Mouse (Mus musculus): ENCODE results near the gene Mycbp2.

- TF ChIP-seq GATA1 (IDR thresholded peaks at IDR 0.05; ENCODE audit: borderline replicate concordance, low read length) (no peak), FLI1 (IDR thresholded peaks at IDR 0.05; ENCODE audit: low read length) (no peak)
These were observed 260.6 kb downstream of the Mycbp2 start for GRCm38 (mm10) chr14:103085840-103086533.

Data from megakaryocyte, embryonic 14.5 days (primary cell).